Mouse (Mus musculus) neural tube, embryonic 11.5 days (tissue): ENCODE results near the gene Vps53. TPM values are rescaled to one million over a fixed set of nuclear protein-coding genes. Genes with fewer than 3 reads are reported as not detected.
"Not testable (repeated sequence)": the region's sequence is repeated elsewhere in the genome, so short reads cannot be mapped to it uniquely, and the experiment has no call there.

Experiments used
- ATAC-seq: fragments of 200-750 bp; cut with Nextera tagmentation; 2 replicates; pipeline ENCODE4 v1.8.0; 2017; ENCODE audit warnings: moderate number of reproducible peaks, mild to moderate bottlenecking, moderate TSS enrichment, moderate library complexity; ENCODE audit not compliant: insufficient read depth, low FRiP score, low TSS enrichment
- DNase-seq: peaks from one replicate; pipeline ENCODE4 v3.0.0-alpha.2; 2015; ENCODE audit warnings: low spot score
- H3K27ac ChIP-seq: fragments of 300-500 bp; sonication (generic); 2 replicates; pipeline ENCODE4 v1.5.1; 2014; ENCODE audit warnings: low read depth, mild to moderate bottlenecking, low read length
- H3K27me3 ChIP-seq: fragments of 300-500 bp; sonication (generic); 2 replicates; pipeline ENCODE4 v1.6.1; 2014; ENCODE audit warnings: mild to moderate bottlenecking, low read length, mixed read lengths; ENCODE audit not compliant: control insufficient read depth, insufficient read depth
- H3K36me3 ChIP-seq: fragments of 300-500 bp; sonication (generic); 2 replicates; pipeline ENCODE4 v1.6.1; 2014; ENCODE audit warnings: mild to moderate bottlenecking, low read length, moderate library complexity, mixed read lengths; ENCODE audit not compliant: control insufficient read depth, insufficient read depth
- H3K4me1 ChIP-seq: fragments of 300-500 bp; sonication (generic); 2 replicates; pipeline ENCODE4 v1.6.1; 2014; ENCODE audit warnings: low read length, mixed read lengths; ENCODE audit not compliant: control insufficient read depth, insufficient read depth
- H3K4me2 ChIP-seq: fragments of 300-500 bp; sonication (generic); 2 replicates; pipeline ENCODE4 v1.6.1; 2014; ENCODE audit warnings: low read depth, mild to moderate bottlenecking, moderate library complexity
- H3K4me3 ChIP-seq: fragments of 300-500 bp; sonication (generic); 2 replicates; pipeline ENCODE4 v1.5.1; 2014; ENCODE audit warnings: low read depth, low read length
- H3K9ac ChIP-seq: fragments of 300-500 bp; sonication (generic); 2 replicates; pipeline ENCODE4 v1.6.1; 2014; ENCODE audit warnings: mild to moderate bottlenecking, low read length
- H3K9me3 ChIP-seq: fragments of 300-500 bp; sonication (generic); 2 replicates; pipeline ENCODE4 v1.6.1; 2016; ENCODE audit warnings: low read length; ENCODE audit not compliant: control insufficient read depth
- WGBS: fragments of 180-500 bp; shearing (Covaris S2); extraction: QIAGEN DNeasy Blood & Tissue Kit; methylation state at CpG from one replicate; pipeline ENCODE4 v1.1.7; 2014; 5-methylcytosine and 5-hydroxymethylcytosine counted together
- polyA plus RNA-seq: library from polyadenylated mRNA; unstranded; fragments of >200 nt; fragmentation: Nextera tagmentation; extraction: Ambion mirVana; gene quantifications from 2 replicates; pipeline ENCODE4 v1.2.1, GENCODE M21; 2014

Vps53 gene
- polyA plus RNA-seq, 1 experiment from 2014 or later, result 50.8 TPM

GRCm38 (mm10) chr11:76211595-76211994 is 32.1 kb upstream of the Vps53 start:
- peaks cover 16% of the 10 kb centered on the region for H3K36me3 ChIP-seq
- H3K27ac ChIP-seq, H3K4me2 ChIP-seq, H3K27me3 ChIP-seq, ATAC-seq, H3K9ac ChIP-seq, H3K4me3 ChIP-seq, H3K9me3 ChIP-seq, H3K4me1 ChIP-seq, DNase-seq: not testable (repeated sequence)
- 87% methylated on average over 5 of the region's 6 CpGs for WGBS

- Histone ChIP-seq H3K9ac (no peak overlapping the region), H3K36me3 (peaks cover 16% of the 10 kb centered on the region), H3K4me3 (no peak overlapping the region), H3K4me2 (no peak overlapping the region), H3K27ac (no peak overlapping the region), H3K9me3 (no peaks in the 10 kb centered on the region), H3K4me1 (no peaks in the 10 kb centered on the region), H3K27me3 (no peaks in the 10 kb centered on the region)
- no peak for DNase-seq
- WGBS, result 94% methylated on average over 13 of the region's 13 CpGs
- ATAC-seq, result no peak
Observed at GRCm38 (mm10) chr11:76210228-76210985, 31.0 kb upstream of the Vps53 start.

GRCm38 (mm10) chr11:76206793-76207192 is 27.3 kb upstream of the Vps53 start:
- no peak for ATAC-seq
- no peak overlapping the region for H3K4me2 ChIP-seq
- H3K27ac ChIP-seq, result no peak overlapping the region
- H3K4me1 ChIP-seq, result peaks cover 6% of the 10 kb centered on the region; the same call in 1 of the 2 replicates
- no peaks in the 10 kb centered on the region for H3K9me3 ChIP-seq
- peaks cover 4% of the 10 kb centered on the region; the same call in 1 of the 2 replicates for H3K36me3 ChIP-seq
- 87% methylated on average over 5 of the region's 5 CpGs for WGBS
- no peak overlapping the region for H3K4me3 ChIP-seq
- H3K9ac ChIP-seq, result no peak overlapping the region
- no peaks in the 10 kb centered on the region for H3K27me3 ChIP-seq
- DNase-seq, result no peak

GRCm38 (mm10) chr11:76201761-76202674 is 22.6 kb upstream of the Vps53 start:
- peak overlapping the region; percentile 66 for H3K9ac ChIP-seq
- peaks cover 8% of the 10 kb centered on the region; the same call in 1 of the 2 replicates for H3K4me1 ChIP-seq
- H3K4me3 ChIP-seq, result peak overlapping the region; percentile 48
- no peaks in the 10 kb centered on the region for H3K36me3 ChIP-seq
- H3K9me3 ChIP-seq, result no peaks in the 10 kb centered on the region
- ATAC-seq (peak; percentile 96), DNase-seq (peak; percentile 89)
- H3K27ac ChIP-seq, result peak overlapping the region; percentile 3; the same call in 1 of the 2 replicates
- under 1% methylated on average over 68 of the region's 90 CpGs for WGBS
- H3K4me2 ChIP-seq, result peak overlapping the region; percentile 61
- H3K27me3 ChIP-seq, result no peaks in the 10 kb centered on the region; the same call in 1 of the 2 replicates

- ATAC-seq (no peak), DNase-seq (no peak)
- Histone ChIP-seq H3K4me1 (0 out of 2 replicates have a peak, but pooled peaks cover 2% of the 10 kb centered on the region), H3K4me2 (no peak overlapping the region), H3K27ac (no peak overlapping the region), H3K9ac (no peak overlapping the region), H3K9me3 (no peaks in the 10 kb centered on the region), H3K4me3 (no peak overlapping the region), H3K27me3 (no peaks in the 10 kb centered on the region; the same call in 1 of the 2 replicates), H3K36me3 (no peaks in the 10 kb centered on the region)
- 50% methylated on average over 8 of the region's 8 CpGs for WGBS
Observed at GRCm38 (mm10) chr11:76196977-76197469, 17.6 kb upstream of the Vps53 start.

- Histone ChIP-seq H3K27ac (no peak overlapping the region), H3K4me1 (no peaks in the 10 kb centered on the region), H3K27me3 (no peaks in the 10 kb centered on the region; the same call in 1 of the 2 replicates), H3K9me3 (no peaks in the 10 kb centered on the region), H3K9ac (no peak overlapping the region), H3K36me3 (no peaks in the 10 kb centered on the region), H3K4me3 (no peak overlapping the region), H3K4me2 (no peak overlapping the region)
- DNase-seq (no peak), ATAC-seq (no peak)
- WGBS, result 64% methylated on average over 8 of the region's 8 CpGs
Observed at GRCm38 (mm10) chr11:76196275-76196976, 17.0 kb upstream of the Vps53 start.

- no peak overlapping the region for H3K9ac ChIP-seq
- no peaks in the 10 kb centered on the region for H3K9me3 ChIP-seq
- H3K4me1 ChIP-seq, result no peaks in the 10 kb centered on the region
- no peak overlapping the region for H3K27ac ChIP-seq
- WGBS, result 92% methylated on average over 6 of the region's 6 CpGs
- no peak overlapping the region for H3K4me3 ChIP-seq
- no peak overlapping the region for H3K4me2 ChIP-seq
- DNase-seq (no peak), ATAC-seq (no peak)
- no peaks in the 10 kb centered on the region for H3K27me3 ChIP-seq
- H3K36me3 ChIP-seq, result no peaks in the 10 kb centered on the region
Observed at GRCm38 (mm10) chr11:76186908-76187307, 7.5 kb upstream of the Vps53 start.

GRCm38 (mm10) chr11:76183745-76184144 is 4.3 kb upstream of the Vps53 start:
- no peak overlapping the region for H3K27ac ChIP-seq
- peaks cover 1% of the 10 kb centered on the region; the same call in 1 of the 2 replicates for H3K4me1 ChIP-seq
- no peak overlapping the region for H3K9ac ChIP-seq
- no peaks in the 10 kb centered on the region for H3K36me3 ChIP-seq
- DNase-seq, result no peak
- no peaks in the 10 kb centered on the region for H3K9me3 ChIP-seq
- no peak for ATAC-seq
- no peak overlapping the region for H3K4me2 ChIP-seq
- WGBS, result 84% methylated on average over 4 of the region's 4 CpGs
- H3K4me3 ChIP-seq, result no peak overlapping the region
- H3K27me3 ChIP-seq, result no peaks in the 10 kb centered on the region
